Mouse (Mus musculus) kidney, adult 2 months (tissue): Measurements from ENCODE around the gene Spata2.

Source experiments
- CTCF ChIP-seq: fragments of 200-500 bp; conservative IDR thresholded peaks from 2 replicates; pipeline ENCODE4 v1.5.1; 2011; ENCODE audit warnings: low read depth, mild to moderate bottlenecking, control low read depth, low read length, moderate library complexity, mixed read lengths; ENCODE audit not compliant: insufficient read depth, insufficient read length
- POLR2A ChIP-seq: fragments of 200-500 bp; IDR thresholded peaks from one replicate; pipeline ENCODE4 v1.6.1; 2011; ENCODE audit warnings: low read depth, low read length, control low read depth

DNA sequence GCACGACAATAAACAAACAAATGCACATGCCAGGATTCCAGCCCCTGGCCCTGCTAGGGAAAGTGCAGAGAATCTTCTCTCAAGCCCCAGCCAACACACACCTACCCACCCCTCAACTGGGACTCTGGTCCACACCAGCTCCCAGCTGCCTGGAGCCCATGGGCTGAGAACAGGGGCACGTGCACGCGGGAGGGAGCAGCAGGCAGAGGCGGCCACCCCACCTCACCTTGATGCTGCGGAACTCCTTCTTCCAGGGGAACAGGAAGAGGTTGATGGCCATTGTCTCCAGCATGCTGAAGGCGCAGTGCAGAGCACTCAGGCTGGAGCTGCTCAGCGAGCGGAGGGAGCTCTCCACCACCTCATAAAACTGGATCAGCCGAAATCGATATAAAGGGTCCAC, 7.8 kb downstream of the Spata2 start:
- TF ChIP-seq CTCF (no peak), POLR2A (no peak)
